Mouse (Mus musculus) C2C12 (cell line): ENCODE measurements around the gene Hdac5.

Experiments
- CTCF ChIP-seq: IDR thresholded peaks from one replicate; pipeline ENCODE4 v1.5.1; 2011; ENCODE audit not compliant: control insufficient read depth, insufficient read depth, insufficient read length
- FOSL1 ChIP-seq: IDR thresholded peaks from one replicate; pipeline ENCODE4 v1.8.0; 2011; ENCODE audit warnings: mild to moderate bottlenecking, low read length; ENCODE audit not compliant: poor library complexity, insufficient read depth, severe bottlenecking
- USF1 ChIP-seq: IDR thresholded peaks from one replicate; pipeline ENCODE4 v1.6.1; 2011; ENCODE audit warnings: low read depth, mild to moderate bottlenecking, control low read depth, moderate library complexity

GRCm38 (mm10) chr11:102224686-102225085 is 5.3 kb downstream of the Hdac5 start:
- TF ChIP-seq USF1 (no peak), CTCF (no peak), FOSL1 (no peak)
